Mouse (Mus musculus) ES-E14 (cell line): ENCODE measurements at regions not wholly inside any gene's neighbourhood (a gene's known extent, or its start where the extent isn't known, plus 50 kb on each side); places are given as distances from the start of the nearest gene placed in this dataset.

Experiments used
- DNase-seq: peaks from one replicate; pipeline ENCODE4 v3.0.0-alpha.2; 2013; ENCODE audit warnings: low read depth, low spot score
- H3K27ac ChIP-seq: 2 replicates; pipeline ENCODE4 v1.5.1; 2012; ENCODE audit warnings: low read depth, mild to moderate bottlenecking, low read length, moderate library complexity, mixed read lengths; ENCODE audit not compliant: poor library complexity, insufficient read depth, severe bottlenecking
- H3K36me3 ChIP-seq: 2 replicates; pipeline ENCODE4 v1.6.1; 2012; ENCODE audit warnings: mild to moderate bottlenecking, low read length, moderate library complexity, mixed read lengths; ENCODE audit not compliant: control insufficient read depth, poor library complexity, insufficient read depth, severe bottlenecking
- H3K4me1 ChIP-seq, 2 experiments: fragments of 150-350 bp in 1 of 2; sonication (generic) in 1 of 2; 2 replicates each; pipeline ENCODE4 v1.6.1; 2012; ENCODE audit warnings: low read length in 2 of 2, mild to moderate bottlenecking in 1 of 2, mixed read lengths in 1 of 2; ENCODE audit not compliant: control insufficient read depth in 2 of 2, insufficient read depth in 2 of 2, poor library complexity in 1 of 2
- H3K4me3 ChIP-seq, 2 experiments: fragments of 150-350 bp in 1 of 2; sonication (generic) in 1 of 2; 2 replicates each; pipeline ENCODE4 v1.5.1; 2012; ENCODE audit warnings: low read length in 2 of 2, low read depth in 1 of 2, mild to moderate bottlenecking in 1 of 2, mixed read lengths in 1 of 2; ENCODE audit not compliant: insufficient read depth in 1 of 2, poor library complexity in 1 of 2, severe bottlenecking in 1 of 2
- H3K9ac ChIP-seq: 2 replicates; pipeline ENCODE4 v1.6.1; 2012; ENCODE audit warnings: low read depth, mild to moderate bottlenecking, low read length, mixed read lengths; ENCODE audit not compliant: poor library complexity, insufficient read depth, severe bottlenecking
- H3K9me3 ChIP-seq: fragments of 150-350 bp; sonication (generic); 2 replicates; pipeline ENCODE4 v1.6.1; 2012; ENCODE audit warnings: low read depth, mild to moderate bottlenecking, low read length; ENCODE audit not compliant: control insufficient read depth, insufficient read depth
- CHD2 ChIP-seq: IDR thresholded peaks from 2 replicates; pipeline ENCODE4 v1.6.1; 2014; ENCODE audit warnings: mild to moderate bottlenecking, low read depth, low read length, inconsistent platforms
- HCFC1 ChIP-seq: IDR thresholded peaks from 2 replicates; pipeline ENCODE4 v1.6.1; 2012; ENCODE audit warnings: low read length, inconsistent platforms, borderline replicate concordance; ENCODE audit not compliant: insufficient read depth
- MAFK ChIP-seq: IDR thresholded peaks from 2 replicates; pipeline ENCODE4 v1.6.1; 2014; ENCODE audit warnings: mild to moderate bottlenecking, low read depth, low read length, inconsistent platforms; ENCODE audit not compliant: insufficient read depth
- ZC3H11A ChIP-seq: IDR thresholded peaks from 2 replicates; pipeline ENCODE4 v1.6.1; 2012; ENCODE audit warnings: low read depth, mild to moderate bottlenecking, inconsistent platforms, low read length, borderline replicate concordance
- ZNF384 ChIP-seq: IDR thresholded peaks from 2 replicates; pipeline ENCODE4 v1.6.1; 2012; ENCODE audit warnings: low read depth, low read length, inconsistent platforms
- in situ Hi-C, 2 experiments: fragments of 600-800 bp; cut with MboI; formaldehyde crosslinking; loops; one replicate each; pipeline ENCODE4 v1.15.1; 2025; ENCODE audit warnings: low sequenced_read_pairs in 2 of 2, inconsistent platforms in 1 of 2; ENCODE audit not compliant: unreplicated experiment in 2 of 2

DNA sequence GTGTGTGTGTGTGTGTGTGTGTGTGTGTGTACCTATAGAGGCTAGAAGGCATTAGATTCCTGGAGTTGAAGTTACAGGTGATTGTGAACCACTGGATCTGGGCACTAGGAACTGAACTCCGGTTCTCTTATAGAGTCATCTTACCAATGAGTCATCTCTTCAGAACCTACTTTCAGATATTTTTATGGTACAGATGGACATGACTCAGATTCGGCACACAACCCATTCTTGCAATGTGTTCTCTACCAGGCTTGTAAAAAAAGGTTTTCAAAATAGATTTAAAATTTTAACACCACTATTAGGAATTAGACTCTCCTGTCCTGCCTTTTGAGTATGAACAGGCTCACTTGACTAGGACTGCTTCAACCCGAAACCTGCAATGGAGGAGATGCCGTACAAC is 504.3 kb upstream of the Auts2 start:
- in situ Hi-C loops, result no loop called here
- DNase-seq, result no peak
- H3K9ac ChIP-seq, result no peak overlapping the region
- no peak overlapping the region for H3K4me3 ChIP-seq
- H3K9me3 ChIP-seq, result no peaks in the 10 kb centered on the region
- no peak overlapping the region for H3K27ac ChIP-seq
- H3K4me1 ChIP-seq, result no peaks in the 10 kb centered on the region
- H3K36me3 ChIP-seq, result no peaks in the 10 kb centered on the region
- no peak for TF ChIP-seq MAFK
- TF ChIP-seq CHD2, result no peak
- TF ChIP-seq HCFC1, result no peak
- TF ChIP-seq ZC3H11A, result no peak
- no peak for TF ChIP-seq ZNF384

DNA sequence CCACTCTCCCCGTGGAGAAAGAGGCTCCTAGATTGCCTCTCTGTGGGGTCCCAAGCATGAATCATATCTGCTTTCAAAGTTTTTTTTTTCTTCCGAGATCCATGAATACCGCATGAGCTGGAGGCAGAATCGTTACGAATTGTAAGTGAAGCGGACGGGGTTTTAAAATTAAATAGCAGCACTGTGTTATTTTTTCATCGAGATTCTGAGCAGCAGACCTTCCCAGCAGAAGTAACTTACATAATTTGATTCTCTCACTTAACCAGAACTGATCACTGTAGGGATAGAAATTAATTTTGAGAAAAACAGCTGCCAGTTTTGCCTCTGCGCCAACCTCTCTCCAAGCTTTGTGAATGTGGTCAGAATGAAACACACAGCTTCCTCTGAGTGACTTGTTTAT is 502.5 kb upstream of the Auts2 start:
- TF ChIP-seq CHD2, result no peak
- no peak for TF ChIP-seq ZC3H11A
- no peak for TF ChIP-seq ZNF384
- TF ChIP-seq HCFC1, result no peak
- TF ChIP-seq MAFK, result no peak

DNA sequence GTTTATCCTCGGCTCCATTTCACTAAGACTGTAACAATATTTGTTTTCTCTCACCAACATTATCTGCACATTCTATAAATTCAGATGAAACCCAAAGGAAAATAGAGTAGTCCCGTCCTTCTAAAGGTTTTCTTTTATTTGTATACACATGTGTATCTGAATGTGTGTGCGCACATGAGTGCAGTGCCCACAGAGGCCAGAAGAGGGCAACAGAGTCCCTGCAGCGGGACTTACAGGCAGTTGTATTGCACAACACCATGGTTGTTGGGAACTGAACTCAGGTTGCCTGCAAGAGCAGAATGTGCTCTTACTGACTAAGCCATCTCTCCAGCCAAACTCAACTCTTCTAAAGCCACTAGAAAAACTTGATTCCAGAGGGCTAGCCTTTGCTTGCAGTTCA is 484.4 kb upstream of the Auts2 start:
- Histone ChIP-seq H3K4me3 (no peak overlapping the region), H3K36me3 (no peaks in the 10 kb centered on the region), H3K9ac (no peak overlapping the region), H3K27ac (no peak overlapping the region), H3K9me3 (no peaks in the 10 kb centered on the region), H3K4me1 (no peaks in the 10 kb centered on the region)
- TF ChIP-seq HCFC1 (no peak), ZNF384 (no peak), ZC3H11A (no peak)
- in situ Hi-C loops, result no loop called here
- no peak for DNase-seq

More for the DNA sequence above, 502.5 kb upstream of the Auts2 start:
- Histone ChIP-seq H3K4me1 (no peaks in the 10 kb centered on the region), H3K9me3 (no peaks in the 10 kb centered on the region), H3K4me3 (no peak overlapping the region), H3K9ac (no peak overlapping the region), H3K36me3 (no peaks in the 10 kb centered on the region), H3K27ac (no peak overlapping the region)
- in situ Hi-C loops, result no loop called here
- DNase-seq, result no peak

DNA sequence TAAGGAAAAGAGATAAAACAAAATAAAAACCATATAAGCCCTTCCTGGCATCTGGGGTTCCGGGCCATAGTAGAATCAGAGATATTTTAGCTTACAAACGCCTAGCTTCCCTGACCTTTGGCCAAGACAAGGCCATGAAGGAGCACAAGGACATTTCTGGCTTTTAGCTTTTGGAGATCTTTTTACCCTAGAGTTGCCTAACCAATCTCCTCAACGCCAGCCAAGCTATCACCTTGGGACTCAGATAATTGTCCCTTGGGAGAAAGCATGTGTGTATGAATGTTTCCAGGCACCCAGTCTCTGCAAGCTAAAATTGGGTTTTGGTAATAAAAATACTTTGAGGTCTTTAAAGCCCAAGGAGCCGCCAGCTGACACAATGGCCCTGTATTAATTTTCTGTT is 482.0 kb upstream of the Auts2 start:
- no peaks in the 10 kb centered on the region for H3K36me3 ChIP-seq
- in situ Hi-C loops, result no loop called here
- no peak overlapping the region for H3K9ac ChIP-seq
- DNase-seq, result no peak
- no peak overlapping the region for H3K27ac ChIP-seq
- TF ChIP-seq ZC3H11A (no peak), HCFC1 (no peak), MAFK (no peak), ZNF384 (no peak), CHD2 (no peak)
- no peaks in the 10 kb centered on the region for H3K4me1 ChIP-seq
- no peak overlapping the region for H3K4me3 ChIP-seq
- H3K9me3 ChIP-seq, result no peaks in the 10 kb centered on the region

GRCm38 (mm10) chr5:133020821-133021220 is 477.7 kb upstream of the Auts2 start:
- no peak overlapping the region for H3K27ac ChIP-seq
- no peak overlapping the region for H3K9ac ChIP-seq
- TF ChIP-seq ZNF384 (no peak), CHD2 (no peak), MAFK (no peak)
- in situ Hi-C loops, result no loop called here
- H3K36me3 ChIP-seq, result no peaks in the 10 kb centered on the region
- no peak for DNase-seq
- no peak overlapping the region for H3K4me3 ChIP-seq
- no peaks in the 10 kb centered on the region for H3K4me1 ChIP-seq
- H3K9me3 ChIP-seq, result no peaks in the 10 kb centered on the region
